Mouse (Mus musculus): Measurements from ENCODE around the gene Rusc2. TPM values are rescaled to one million over a fixed set of nuclear protein-coding genes. Genes with fewer than 3 reads are reported as not detected.

Gene Rusc2
- polyA plus RNA-seq, 1 experiment from 2014 or later: 11.5 TPM

DNA sequence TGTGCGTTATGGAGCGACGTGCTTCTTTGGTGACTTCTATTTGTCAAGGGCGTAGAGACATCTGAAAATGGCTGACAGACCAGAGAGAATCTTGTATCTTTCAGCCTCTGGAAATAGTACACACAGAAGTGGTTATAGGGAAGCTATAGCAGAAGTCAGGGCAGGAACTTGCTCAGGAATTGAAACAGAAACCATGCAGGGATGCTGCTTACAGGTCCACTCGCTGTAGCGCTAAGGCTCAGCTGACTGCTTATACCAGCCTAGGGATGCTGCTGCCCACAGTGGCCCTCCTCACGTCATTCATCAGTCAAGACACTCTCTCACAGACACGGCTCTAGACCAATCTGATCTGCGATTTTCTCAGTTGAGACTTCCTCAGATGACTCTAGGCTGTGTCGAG is 88.5 kb downstream of the Rusc2 start:
- WGBS: 91% methylated on average over 10 of the region's 10 CpGs
- Histone ChIP-seq H3K4me2 (replicated peaks; ENCODE audit: low read depth) (no peak overlapping the region), H3K36me3 (ENCODE audit: control insufficient read depth, insufficient read depth, low read length) (no peaks in the 10 kb centered on the region), H3K27ac (replicated peaks) (no peak overlapping the region), H3K4me3 (ENCODE audit: low read depth, low read length) (no peak overlapping the region), H3K9ac (ENCODE audit: low read length) (no peak overlapping the region), H3K27me3 (ENCODE audit: control insufficient read depth, insufficient read depth, low read length) (no peaks in the 10 kb centered on the region), H3K9me3 (ENCODE audit: control insufficient read depth, low read length) (no peaks in the 10 kb centered on the region), H3K4me1 (replicated peaks; ENCODE audit: control insufficient read depth, insufficient read depth) (no peaks in the 10 kb centered on the region)
- no peak for ATAC-seq (ENCODE audit: low FRiP score, low TSS enrichment)
- TF ChIP-seq CTCF (IDR thresholded peaks at IDR 0.05; ENCODE audit: low read depth): no peak
- no peak for TF ChIP-seq EP300 (optimal IDR thresholded peaks at IDR 0.05)
- no peak for DNase-seq (ENCODE audit: low spot score)

DNA sequence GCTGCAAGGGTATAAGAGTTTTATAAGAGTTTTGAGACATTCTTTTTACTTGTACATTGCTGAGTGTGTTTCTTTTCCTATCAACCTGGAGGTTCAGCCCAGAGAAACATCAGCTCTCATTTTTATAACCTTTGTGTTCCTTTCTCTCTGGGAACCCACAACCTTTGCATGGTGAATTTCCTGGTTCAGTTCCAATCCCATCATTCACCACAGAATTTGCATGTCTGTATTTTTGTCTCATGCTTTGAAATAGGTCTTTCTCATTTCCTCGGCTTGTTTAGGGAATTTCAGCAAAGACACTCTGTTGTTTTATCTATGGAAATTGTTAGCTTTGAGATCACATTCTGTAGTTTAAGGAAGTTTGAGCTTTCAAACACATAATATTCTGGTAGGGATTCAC is 91.9 kb downstream of the Rusc2 start:
- no peaks in the 10 kb centered on the region for H3K36me3 ChIP-seq (ENCODE audit: control insufficient read depth, insufficient read depth, low read length)
- no peak for DNase-seq (ENCODE audit: low spot score)
- H3K4me3 ChIP-seq (ENCODE audit: low read depth, low read length): no peak overlapping the region
- no peaks in the 10 kb centered on the region for H3K27me3 ChIP-seq (ENCODE audit: control insufficient read depth, insufficient read depth, low read length)
- no peaks in the 10 kb centered on the region for H3K9me3 ChIP-seq (ENCODE audit: control insufficient read depth, low read length)
- H3K9ac ChIP-seq (ENCODE audit: low read length): no peak overlapping the region
- H3K4me2 ChIP-seq (replicated peaks; ENCODE audit: low read depth): no peak overlapping the region
- H3K27ac ChIP-seq (replicated peaks): no peak overlapping the region
- no peaks in the 10 kb centered on the region for H3K4me1 ChIP-seq (replicated peaks; ENCODE audit: control insufficient read depth, insufficient read depth)
- no peak for ATAC-seq (ENCODE audit: low FRiP score, low TSS enrichment)
- TF ChIP-seq CTCF (IDR thresholded peaks at IDR 0.05; ENCODE audit: low read depth) (no peak), EP300 (optimal IDR thresholded peaks at IDR 0.05) (no peak)
- 69% methylated on average over 1 of the region's 1 CpGs for WGBS

DNA sequence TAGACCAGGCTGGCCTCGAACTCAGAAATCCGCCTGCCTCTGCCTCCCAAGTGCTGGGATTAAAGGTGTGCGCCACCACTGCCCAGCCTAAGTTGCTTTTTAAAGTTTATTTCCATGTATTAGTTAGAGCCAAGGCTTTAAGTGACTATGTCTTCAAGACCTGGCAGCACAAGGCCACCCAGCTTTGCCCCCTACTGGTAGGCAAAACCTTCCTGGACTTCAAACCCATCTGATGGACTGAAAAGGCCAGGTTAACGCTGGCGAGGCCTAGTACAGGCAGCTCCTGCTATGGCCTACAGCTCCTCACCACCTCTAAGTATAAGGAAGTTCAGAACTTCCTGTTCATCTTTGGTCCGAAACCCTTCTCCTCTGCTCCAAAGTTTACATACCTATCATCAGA is 94.8 kb downstream of the Rusc2 start:
- H3K36me3 ChIP-seq (ENCODE audit: control insufficient read depth, insufficient read depth, low read length): no peaks in the 10 kb centered on the region
- TF ChIP-seq CTCF (IDR thresholded peaks at IDR 0.05; ENCODE audit: low read depth) (peak; percentile 59), EP300 (optimal IDR thresholded peaks at IDR 0.05) (no peak)
- DNase-seq (ENCODE audit: low spot score) (no peak), ATAC-seq (ENCODE audit: low FRiP score, low TSS enrichment) (no peak)
- H3K27me3 ChIP-seq (ENCODE audit: control insufficient read depth, insufficient read depth, low read length): no peaks in the 10 kb centered on the region
- no peak overlapping the region for H3K27ac ChIP-seq (replicated peaks)
- no peaks in the 10 kb centered on the region for H3K9me3 ChIP-seq (ENCODE audit: control insufficient read depth, low read length)
- H3K4me3 ChIP-seq (ENCODE audit: low read depth, low read length): no peak overlapping the region
- no peak overlapping the region for H3K9ac ChIP-seq (ENCODE audit: low read length)
- no peak overlapping the region for H3K4me2 ChIP-seq (replicated peaks; ENCODE audit: low read depth)
- 76% methylated on average over 5 of the region's 6 CpGs for WGBS
- no peaks in the 10 kb centered on the region for H3K4me1 ChIP-seq (replicated peaks; ENCODE audit: control insufficient read depth, insufficient read depth)

Other genes with a start within 250 kb of the Rusc2 start
- 0.23 and 0.41 TPM in 2 replicates for gene Atp8b5, start 114.8 kb upstream of the Rusc2 start, polyA plus RNA-seq (2015; fragmentation: Nextera tagmentation; extraction: Ambion mirVana)
- gene Fam166b, start 47.2 kb downstream of the Rusc2 start, polyA plus RNA-seq (2015; fragmentation: Nextera tagmentation; extraction: Ambion mirVana): 0.12 and 0.27 TPM in 2 replicates
- 4.7 TPM in 2 replicates for gene Tesk1, start 60.0 kb downstream of the Rusc2 start, polyA plus RNA-seq (2015; fragmentation: Nextera tagmentation; extraction: Ambion mirVana)
- gene Cd72, start 72.6 kb downstream of the Rusc2 start, polyA plus RNA-seq (2015; fragmentation: Nextera tagmentation; extraction: Ambion mirVana): 2.8 and 3.2 TPM in 2 replicates
- not detected in 2 replicates for gene Sit1, start 101.8 kb downstream of the Rusc2 start, polyA plus RNA-seq (2015; fragmentation: Nextera tagmentation; extraction: Ambion mirVana)
- 118 and 120 TPM in 2 replicates for gene Ccdc107, start 110.9 kb downstream of the Rusc2 start, polyA plus RNA-seq (2015; fragmentation: Nextera tagmentation; extraction: Ambion mirVana)
- 10.7 and 11.8 TPM in 2 replicates for gene Arhgef39, start 117.7 kb downstream of the Rusc2 start, polyA plus RNA-seq (2015; fragmentation: Nextera tagmentation; extraction: Ambion mirVana)
- 2.6 and 3.1 TPM in 2 replicates for gene Car9, start 125.0 kb downstream of the Rusc2 start, polyA plus RNA-seq (2015; fragmentation: Nextera tagmentation; extraction: Ambion mirVana)
- 2,018 and 2,237 TPM in 2 replicates for gene Tpm2, start 141.8 kb downstream of the Rusc2 start, polyA plus RNA-seq (2015; fragmentation: Nextera tagmentation; extraction: Ambion mirVana)
- 85.6 and 89.2 TPM in 2 replicates for gene Creb3, start 180.4 kb downstream of the Rusc2 start, polyA plus RNA-seq (2015; fragmentation: Nextera tagmentation; extraction: Ambion mirVana)
- gene Tln1, start 180.7 kb downstream of the Rusc2 start, polyA plus RNA-seq (2015; fragmentation: Nextera tagmentation; extraction: Ambion mirVana): 42.7 and 60.3 TPM in 2 replicates
- gene Rgp1, start 196.7 kb downstream of the Rusc2 start, polyA plus RNA-seq (2015; fragmentation: Nextera tagmentation; extraction: Ambion mirVana): 11.7 and 13.0 TPM in 2 replicates
- 25.0 and 26.1 TPM in 2 replicates for gene Gba2, start 196.9 kb downstream of the Rusc2 start, polyA plus RNA-seq (2015; fragmentation: Nextera tagmentation; extraction: Ambion mirVana)
- 0.25 and 0.34 TPM in 2 replicates for gene Msmp, start 202.5 kb downstream of the Rusc2 start, polyA plus RNA-seq (2015; fragmentation: Nextera tagmentation; extraction: Ambion mirVana)
- 4.8 and 6.7 TPM in 2 replicates for gene Npr2, start 250.0 kb downstream of the Rusc2 start, polyA plus RNA-seq (2015; fragmentation: Nextera tagmentation; extraction: Ambion mirVana)

Measured in stomach, postnatal 0 days (tissue).